Mouse (Mus musculus) cerebellum, adult 2 months (tissue): ENCODE measurements around the gene Ston1. TPM values are rescaled to one million over a fixed set of nuclear protein-coding genes. Genes with fewer than 3 reads are reported as not detected.

Experiments used
- DNase-seq, 2 experiments: peaks; one replicate each; pipeline ENCODE4 v3.0.0; 2021
- H3K27ac ChIP-seq: fragments of 200-500 bp; 2 replicates; pipeline ENCODE4 v1.5.1; 2012; ENCODE audit warnings: low read length, control low read depth, inconsistent platforms; ENCODE audit not compliant: insufficient read depth
- H3K27me3 ChIP-seq: fragments of 200-500 bp; 2 replicates; pipeline ENCODE4 v1.6.1; 2012; ENCODE audit warnings: inconsistent platforms, mild to moderate bottlenecking, low read length, moderate library complexity; ENCODE audit not compliant: control insufficient read depth, insufficient read depth
- H3K4me1 ChIP-seq: fragments of 200-500 bp; 2 replicates; pipeline ENCODE4 v1.6.1; 2011; ENCODE audit warnings: low read length; ENCODE audit not compliant: control insufficient read depth, insufficient read depth
- H3K4me3 ChIP-seq: fragments of 200-500 bp; replicated peaks from 2 replicates; pipeline ENCODE3; 2011; ENCODE audit warnings: mild to moderate bottlenecking, low read depth, low read length, control low read depth; ENCODE audit not compliant: insufficient read depth
- CTCF ChIP-seq: fragments of 200-500 bp; IDR thresholded peaks from 2 replicates; pipeline ENCODE4 v1.5.1; 2011; ENCODE audit warnings: low read depth, mild to moderate bottlenecking, control low read depth, low read length, moderate library complexity, borderline replicate concordance; ENCODE audit not compliant: insufficient read depth
- POLR2A ChIP-seq: fragments of 200-500 bp; IDR thresholded peaks from 2 replicates; pipeline ENCODE4 v1.6.1; 2011; ENCODE audit warnings: low read length, control low read depth, borderline replicate concordance; ENCODE audit not compliant: insufficient read depth
- WGBS: fragments of 180-500 bp; shearing (Covaris S2); methylation state at CpG from one replicate; pipeline ENCODE4 v1.1.7; 2018; 5-methylcytosine and 5-hydroxymethylcytosine counted together
- polyA plus RNA-seq: library from polyadenylated mRNA; depleted of rRNA; stranded (reverse); fragments of >200 nt; gene quantifications from 2 replicates; pipeline ENCODE4 v1.2.3, GENCODE M21; 2012

The Ston1 gene
- polyA plus RNA-seq, 1 experiment: 2.9 TPM

DNA sequence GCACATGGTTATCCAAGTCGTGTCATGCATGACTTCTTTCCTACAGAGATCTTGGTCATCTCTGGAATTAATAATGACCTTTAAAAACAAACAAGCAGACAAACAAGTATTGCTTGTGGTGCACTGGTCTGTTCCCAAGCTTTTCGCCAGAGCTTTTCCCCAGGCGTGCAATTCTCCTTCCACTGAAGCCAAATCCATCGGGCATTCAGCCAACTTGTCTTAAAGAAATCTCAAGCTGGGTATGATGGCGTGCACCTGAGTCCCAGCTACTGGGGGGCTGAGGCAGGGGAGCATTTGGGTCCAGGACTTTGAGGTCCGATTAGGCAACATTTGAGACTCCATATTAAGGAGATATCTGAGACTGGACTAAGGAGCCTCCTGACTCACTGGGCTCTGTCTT lies 7.2 kb upstream of the Ston1 start:
- no peak for DNase-seq
- 33% methylated on average over 6 of the region's 6 CpGs for WGBS
- H3K4me1 ChIP-seq: no peaks in the 10 kb centered on the region
- no peaks in the 10 kb centered on the region for H3K27me3 ChIP-seq
- TF ChIP-seq POLR2A: no peak
- TF ChIP-seq CTCF: no peak
- no peak overlapping the region for H3K4me3 ChIP-seq
- no peak overlapping the region for H3K27ac ChIP-seq

DNA sequence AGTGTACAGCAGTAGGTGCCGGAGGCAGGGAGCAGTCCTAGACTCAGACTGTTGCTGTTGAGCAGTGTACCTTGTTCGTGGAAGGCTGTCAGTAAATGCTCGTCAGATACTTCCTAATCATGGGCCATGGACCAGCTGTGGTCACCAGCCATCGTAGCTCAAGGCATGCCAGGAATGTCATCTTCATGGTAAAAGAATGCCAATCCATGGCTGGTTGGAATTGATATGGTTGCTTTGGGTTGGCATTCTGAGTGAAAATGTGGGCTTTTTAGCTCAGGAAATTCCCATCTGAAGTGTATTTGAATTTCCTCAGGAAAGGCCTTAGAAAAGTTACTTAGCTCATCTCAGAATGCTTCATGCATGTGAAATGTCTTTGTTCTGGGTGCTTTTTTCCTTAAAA lies 2.4 kb upstream of the Ston1 start:
- no peak for DNase-seq
- Histone ChIP-seq H3K4me1 (0 out of 2 replicates have a peak, but pooled peaks cover 3% of the 10 kb centered on the region), H3K27ac (no peak overlapping the region), H3K4me3 (no peak overlapping the region), H3K27me3 (no peaks in the 10 kb centered on the region)
- 92% methylated on average over 4 of the region's 4 CpGs for WGBS
- TF ChIP-seq CTCF (no peak), POLR2A (no peak)

- Histone ChIP-seq H3K27ac (no peak overlapping the region), H3K4me1 (0 out of 2 replicates have a peak, but pooled peaks cover 3% of the 10 kb centered on the region), H3K4me3 (no peak overlapping the region), H3K27me3 (no peaks in the 10 kb centered on the region)
- DNase-seq: no peak
- TF ChIP-seq CTCF (no peak), POLR2A (no peak)
- 90% methylated on average over 4 of the region's 4 CpGs for WGBS
Observed at GRCm38 (mm10) chr17:88596068-88596467, 1.4 kb upstream of the Ston1 start.

- peak overlapping the region; percentile 32 for H3K4me3 ChIP-seq
- 0 out of 2 replicates have a peak, but pooled peaks cover 3% of the 10 kb centered on the region for H3K4me1 ChIP-seq
- H3K27ac ChIP-seq: no peak overlapping the region
- no peak for DNase-seq
- WGBS: 33% methylated on average over 16 of the region's 16 CpGs
- TF ChIP-seq CTCF: peak; percentile 80; the same call in 1 of the 2 replicates
- TF ChIP-seq POLR2A: no peak
- H3K27me3 ChIP-seq: no peaks in the 10 kb centered on the region
Observed at GRCm38 (mm10) chr17:88596544-88597221, 801 bp upstream of the Ston1 start.

GRCm38 (mm10) chr17:88598056-88598420 lies 554 bp downstream of the Ston1 start:
- TF ChIP-seq CTCF: no peak
- no peak for TF ChIP-seq POLR2A
- Histone ChIP-seq H3K27me3 (no peaks in the 10 kb centered on the region), H3K4me1 (0 out of 2 replicates have a peak, but pooled peaks cover 3% of the 10 kb centered on the region), H3K4me3 (peak overlapping the region; percentile 50), H3K27ac (no peak overlapping the region)
- WGBS: 29% methylated on average over 5 of the region's 5 CpGs
- no peak for DNase-seq

DNA sequence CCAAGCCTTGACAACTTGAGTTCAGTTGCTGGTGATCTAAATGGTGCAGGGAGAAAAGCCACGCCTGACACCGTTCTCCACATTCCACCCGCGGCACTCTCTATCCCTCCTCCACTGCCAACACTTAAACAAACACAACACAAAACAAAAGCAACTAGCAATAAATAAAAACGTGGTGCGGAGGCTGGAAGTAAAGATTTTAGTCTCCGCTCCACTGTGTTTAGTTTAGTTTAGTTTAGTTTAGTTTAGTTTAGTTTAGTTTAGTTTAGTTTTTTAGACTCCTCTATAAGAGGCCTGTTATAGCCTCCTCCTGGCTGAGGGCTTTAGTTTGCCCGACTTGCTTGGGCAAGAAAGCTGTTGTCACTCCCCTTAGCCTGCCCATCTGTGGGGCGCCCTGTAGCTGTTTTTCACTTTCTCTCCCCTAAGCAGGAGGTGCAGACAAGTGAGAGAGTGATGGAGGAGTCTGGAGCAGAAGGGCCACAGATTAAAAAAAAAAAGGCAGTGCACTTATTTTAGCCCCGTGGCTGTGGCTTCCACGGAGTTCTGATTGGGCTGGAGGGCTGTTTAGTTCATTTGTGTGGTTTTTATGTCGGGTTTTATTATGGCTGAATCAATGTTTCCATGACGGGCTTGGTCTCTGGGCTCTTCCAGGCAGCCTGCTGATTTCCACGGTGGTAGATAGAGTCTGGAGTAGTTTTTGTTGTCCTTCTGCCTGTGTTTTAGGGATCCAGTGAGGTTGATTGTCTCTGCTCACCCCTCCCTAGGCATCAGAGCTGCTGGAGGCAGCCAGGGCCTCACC lies 1.3 kb downstream of the Ston1 start:
- Histone ChIP-seq H3K4me3 (no peak overlapping the region), H3K27me3 (no peaks in the 10 kb centered on the region), H3K27ac (no peak overlapping the region), H3K4me1 (0 out of 2 replicates have a peak, but pooled peaks cover 3% of the 10 kb centered on the region)
- WGBS: 54% methylated on average over 14 of the region's 14 CpGs
- TF ChIP-seq CTCF (no peak), POLR2A (no peak)
- no peak for DNase-seq

DNA sequence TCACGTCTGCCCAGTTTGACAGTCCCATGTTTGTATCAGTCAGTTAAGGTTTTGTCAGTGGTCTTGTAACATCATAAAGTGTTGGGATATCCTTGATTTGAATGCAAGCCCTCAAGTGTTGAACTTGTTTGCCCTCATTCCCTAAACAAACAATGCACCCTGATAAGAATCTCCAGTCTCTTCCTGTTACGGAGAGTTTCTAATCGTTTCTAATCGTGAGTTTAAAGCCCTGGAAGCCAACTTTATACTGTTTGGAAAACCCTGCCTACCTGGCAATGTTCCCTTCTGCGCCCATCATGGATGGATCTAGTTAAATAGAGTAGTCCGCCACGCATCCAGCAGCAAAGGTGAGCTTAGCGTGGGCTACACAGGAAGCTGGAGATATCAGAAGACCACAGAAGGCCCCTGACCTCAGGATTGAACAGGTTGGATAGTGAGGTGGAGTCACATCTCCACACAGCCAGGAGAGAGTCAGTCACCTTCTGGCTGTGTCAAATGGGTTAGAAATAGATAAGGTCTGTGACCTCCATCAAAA lies 3.1 kb downstream of the Ston1 start:
- 0 out of 2 replicates have a peak, but pooled peaks cover 3% of the 10 kb centered on the region for H3K4me1 ChIP-seq
- TF ChIP-seq POLR2A: no peak
- no peak for TF ChIP-seq CTCF
- H3K4me3 ChIP-seq: no peak overlapping the region
- H3K27me3 ChIP-seq: no peaks in the 10 kb centered on the region
- H3K27ac ChIP-seq: no peak overlapping the region
- no peak for DNase-seq
- WGBS: 87% methylated on average over 8 of the region's 8 CpGs

DNA sequence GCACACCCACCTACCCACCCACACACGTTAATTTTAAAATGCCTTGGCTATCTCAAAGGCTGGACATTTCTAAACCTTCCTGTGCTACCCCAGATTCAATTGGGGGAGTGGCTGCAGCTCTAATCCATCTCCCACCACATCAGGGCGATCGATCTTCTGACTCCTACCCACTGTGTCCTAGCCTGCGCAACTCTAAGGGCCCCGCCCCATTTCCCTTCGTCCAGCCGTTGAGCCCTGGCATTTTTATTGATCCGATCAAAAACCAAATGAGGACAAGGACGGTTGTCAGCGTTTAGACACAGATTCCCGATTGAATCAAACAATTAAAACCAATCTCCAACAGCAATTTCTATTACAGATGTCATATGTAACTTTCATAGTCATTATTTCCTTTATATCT lies 6.5 kb downstream of the Ston1 start:
- TF ChIP-seq POLR2A (no peak), CTCF (no peak)
- H3K4me3 ChIP-seq: no peak overlapping the region
- H3K27ac ChIP-seq: no peak overlapping the region
- H3K4me1 ChIP-seq: no peaks in the 10 kb centered on the region
- WGBS: 91% methylated on average over 11 of the region's 11 CpGs
- DNase-seq: no peak
- no peaks in the 10 kb centered on the region for H3K27me3 ChIP-seq
